Mouse (Mus musculus) brown adipose tissue, adult 24 weeks (tissue): ENCODE measurements around the gene Trappc12. TPM values are rescaled to one million over a fixed set of nuclear protein-coding genes. Genes with fewer than 3 reads are reported as not detected.
"Not testable (repeated sequence)": the region's sequence is repeated elsewhere in the genome, so short reads cannot be mapped to it uniquely, and the experiment has no call there.

ENCODE experiments used
- H3K27ac ChIP-seq: fragments of 200-500 bp; replicated peaks from 2 replicates; pipeline ENCODE4 v1.5.1; 2012; ENCODE audit warnings: low read depth, mild to moderate bottlenecking, low read length
- H3K4me1 ChIP-seq: fragments of 200-500 bp; 2 replicates; pipeline ENCODE4 v1.6.1; 2012; ENCODE audit warnings: low read length, mixed read lengths; ENCODE audit not compliant: control insufficient read depth, insufficient read depth, insufficient read length
- H3K4me3 ChIP-seq: fragments of 200-500 bp; 2 replicates; pipeline ENCODE4 v1.5.1; 2012; ENCODE audit warnings: low read depth, mild to moderate bottlenecking, low read length, moderate library complexity; ENCODE audit not compliant: insufficient read depth
- polyA plus RNA-seq: library from polyadenylated mRNA; stranded (reverse); fragments of >200 nt; gene quantifications from 2 replicates; pipeline ENCODE4 v1.2.4, GENCODE M21; 2012; ENCODE audit not compliant: missing spikeins, insufficient read depth, insufficient read length

Gene Trappc12
- polyA plus RNA-seq, 1 experiment: 17.6 TPM

DNA sequence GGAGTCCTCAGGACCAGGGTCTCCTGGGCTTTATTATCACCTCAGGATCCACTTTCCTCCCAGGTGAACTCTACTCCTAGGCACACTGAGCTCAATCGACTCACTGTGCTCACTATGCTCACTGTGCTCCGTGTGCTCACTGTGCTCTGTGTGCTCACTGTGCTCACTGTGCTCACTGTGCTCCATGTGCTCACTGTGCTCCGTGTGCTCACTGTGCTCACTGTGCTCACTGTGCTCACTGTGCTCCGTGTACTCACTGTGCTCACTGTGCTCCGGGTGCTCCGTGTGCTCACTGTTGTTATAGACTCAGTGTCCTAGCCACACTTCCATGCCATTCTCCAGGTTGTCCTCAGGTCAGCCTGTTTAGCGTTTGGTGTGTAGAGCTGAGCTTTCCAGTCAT lies 19.7 kb upstream of the Trappc12 start:
- no peak overlapping the region for H3K27ac ChIP-seq
- H3K4me3 ChIP-seq: no peak overlapping the region
- H3K4me1 ChIP-seq: no peaks in the 10 kb centered on the region

- H3K27ac ChIP-seq: no peak overlapping the region
- H3K4me3 ChIP-seq: no peak overlapping the region
- H3K4me1 ChIP-seq: no peaks in the 10 kb centered on the region
These were observed 5.7 kb upstream of the Trappc12 start for GRCm38 (mm10) chr12:28756019-28756418.

DNA sequence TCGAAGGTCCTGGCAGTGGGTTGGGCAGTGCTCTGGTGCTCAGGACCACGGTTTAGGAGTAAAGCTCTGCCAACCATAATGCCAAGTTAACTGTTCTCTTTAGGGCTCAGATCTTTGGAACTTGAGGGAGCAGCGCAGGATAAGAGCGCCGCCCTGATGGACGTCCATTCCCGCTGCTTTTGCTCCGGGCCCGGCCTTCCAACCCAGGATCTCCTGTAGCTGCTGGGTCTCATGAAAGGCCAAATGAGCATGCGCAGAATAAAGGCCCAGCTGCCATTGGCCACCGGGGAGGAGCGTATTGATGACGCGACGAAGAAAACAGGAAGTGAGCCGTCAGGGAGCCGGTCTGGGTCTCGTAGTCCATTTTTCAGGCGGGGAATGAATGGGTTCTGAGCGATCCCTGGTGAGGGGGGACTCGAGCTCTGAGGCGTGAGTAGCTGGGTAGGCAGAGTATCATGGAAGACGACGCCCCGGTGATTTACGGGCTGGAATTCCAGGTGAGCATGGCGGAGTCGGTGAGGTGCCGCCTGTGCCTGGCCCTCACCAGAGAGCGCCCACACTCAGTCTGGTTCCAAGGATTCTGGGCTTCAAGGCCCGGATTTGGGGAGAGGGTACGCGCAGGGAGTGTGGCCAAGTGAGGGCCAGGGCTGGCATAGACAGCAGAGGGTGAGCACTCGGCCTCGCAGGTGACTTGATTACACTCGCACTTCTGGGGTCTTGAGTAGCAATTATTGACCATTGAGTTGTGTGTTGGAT lies 1.4 kb upstream of the Trappc12 start, which contains the start of gene Eipr1:
TSS of gene Eipr1 (plus strand) at position 296 of the 756 bp plus-strand sequence.
- H3K4me3 ChIP-seq: peak within 1 kb of the TSS; percentile 72
- peak within 1 kb of the TSS; percentile 51; the same call in 1 of the 2 replicates for H3K27ac ChIP-seq
- H3K4me1 ChIP-seq: peaks cover 5% of the 10 kb centered on the region; the same call in 1 of the 2 replicates

DNA sequence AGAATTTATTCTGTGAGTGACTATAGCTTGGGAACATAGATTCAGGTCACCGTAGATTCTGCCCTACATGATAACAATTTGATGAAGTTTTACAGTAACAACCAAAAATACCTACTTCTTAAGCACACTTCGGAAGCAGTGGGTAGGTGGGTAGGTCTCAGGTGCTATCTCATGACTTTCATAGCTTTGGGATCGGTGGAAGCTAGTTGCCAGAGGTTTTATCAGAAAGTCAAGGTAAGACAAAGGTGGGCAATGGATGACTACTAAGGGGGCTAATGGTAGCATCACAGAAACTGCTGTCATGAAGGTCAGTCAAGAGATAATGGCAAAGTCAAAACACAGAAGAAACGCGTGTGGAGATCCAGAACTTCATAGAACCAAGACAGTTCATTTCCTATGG lies 604 bp upstream of the Trappc12 start:
- peaks cover 5% of the 10 kb centered on the region; the same call in 1 of the 2 replicates for H3K4me1 ChIP-seq
- no peak overlapping the region for H3K27ac ChIP-seq
- peak overlapping the region; percentile 72; the same call in 1 of the 2 replicates for H3K4me3 ChIP-seq

DNA sequence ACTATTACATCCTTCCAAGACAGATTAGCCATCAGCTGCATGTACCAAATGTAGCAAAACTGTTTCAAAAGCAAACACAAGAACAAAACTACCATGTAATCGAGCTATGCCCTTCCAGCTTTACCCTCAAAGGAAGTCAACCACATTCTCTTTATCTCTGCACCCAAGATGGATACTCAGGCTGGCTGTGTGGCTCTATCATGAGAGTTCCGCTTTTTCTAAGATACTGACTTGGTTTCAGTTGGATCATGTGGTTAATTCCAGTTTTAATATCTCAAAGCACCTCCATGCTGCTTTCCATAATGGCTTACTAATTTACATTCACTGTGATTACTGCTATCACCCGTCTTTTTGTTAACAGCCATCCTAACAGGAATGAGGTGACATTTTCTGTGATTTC lies 6.9 kb downstream of the Trappc12 start:
- no peaks in the 10 kb centered on the region for H3K4me1 ChIP-seq
- no peak overlapping the region for H3K4me3 ChIP-seq
- no peak overlapping the region for H3K27ac ChIP-seq

DNA sequence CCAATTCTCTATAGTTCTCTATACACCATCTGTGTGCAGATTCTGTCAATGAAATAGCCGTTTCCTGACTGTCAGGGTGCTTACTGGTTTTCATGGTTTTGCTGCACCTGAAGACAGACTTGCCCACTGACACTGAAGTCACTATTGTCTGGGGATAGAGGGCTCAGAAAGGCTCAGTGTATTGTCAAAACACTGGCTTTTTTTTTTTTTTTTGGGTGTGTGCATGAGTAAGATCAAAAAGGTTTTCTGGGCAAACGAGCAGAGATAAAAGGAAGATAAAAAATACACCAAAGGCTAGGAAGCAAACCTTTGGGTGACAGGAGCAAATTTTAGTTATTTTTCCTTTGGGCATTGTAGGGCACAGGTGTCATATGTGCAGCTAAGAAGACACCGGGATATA lies 15.0 kb downstream of the Trappc12 start:
- H3K4me3 ChIP-seq: no peak overlapping the region
- H3K4me1 ChIP-seq: no peaks in the 10 kb centered on the region
- H3K27ac ChIP-seq: no peak overlapping the region

- Histone ChIP-seq H3K4me3 (no peak overlapping the region), H3K4me1 (no peaks in the 10 kb centered on the region), H3K27ac (no peak overlapping the region)
These were observed 16.0 kb downstream of the Trappc12 start for GRCm38 (mm10) chr12:28734271-28734670.

GRCm38 (mm10) chr12:28733520-28734245 lies 16.6 kb downstream of the Trappc12 start:
- H3K27ac ChIP-seq, H3K4me3 ChIP-seq, H3K4me1 ChIP-seq: not testable (repeated sequence)

DNA sequence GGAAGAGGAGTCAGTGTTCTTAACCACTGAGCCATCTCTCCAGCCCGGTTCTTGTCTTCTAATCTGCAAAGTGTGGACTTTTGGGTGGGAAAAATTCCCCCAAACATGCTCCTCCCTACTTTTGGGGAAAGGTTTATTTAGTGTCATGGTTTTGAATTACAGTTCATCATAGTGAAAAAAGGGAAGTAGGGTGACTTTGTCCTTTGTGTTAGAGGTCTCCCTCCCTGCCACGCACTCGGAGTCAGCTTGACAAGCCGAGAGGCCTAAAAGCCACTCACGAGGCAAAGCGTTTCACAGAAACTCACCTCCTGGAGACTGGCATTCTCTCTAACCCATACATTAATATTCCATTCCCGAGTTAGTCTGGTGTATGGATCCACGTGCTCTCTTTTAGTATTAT lies 17.6 kb downstream of the Trappc12 start:
- Histone ChIP-seq H3K4me3 (no peak overlapping the region), H3K4me1 (no peaks in the 10 kb centered on the region), H3K27ac (no peak overlapping the region)

DNA sequence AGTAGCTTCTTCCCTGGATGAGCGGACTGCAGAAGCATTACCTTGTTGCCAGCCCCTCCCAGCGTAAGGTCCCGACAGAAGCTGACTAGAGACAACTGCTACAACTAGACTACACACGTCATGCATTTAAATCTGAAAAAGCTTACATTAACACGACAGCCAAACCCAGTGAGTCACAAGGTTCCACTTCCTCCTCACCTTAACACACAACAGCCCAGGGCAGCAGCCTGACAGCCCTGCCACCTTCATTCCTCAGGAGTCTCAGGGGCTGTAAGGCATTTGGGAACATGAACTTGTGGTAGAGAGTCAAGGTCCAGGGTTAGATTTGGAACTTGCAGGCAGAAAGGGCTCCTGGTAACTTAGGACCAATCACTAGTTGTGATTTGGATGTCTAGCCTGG lies 23.2 kb downstream of the Trappc12 start:
- no peak overlapping the region for H3K4me3 ChIP-seq
- no peak overlapping the region for H3K27ac ChIP-seq
- H3K4me1 ChIP-seq: no peaks in the 10 kb centered on the region

DNA sequence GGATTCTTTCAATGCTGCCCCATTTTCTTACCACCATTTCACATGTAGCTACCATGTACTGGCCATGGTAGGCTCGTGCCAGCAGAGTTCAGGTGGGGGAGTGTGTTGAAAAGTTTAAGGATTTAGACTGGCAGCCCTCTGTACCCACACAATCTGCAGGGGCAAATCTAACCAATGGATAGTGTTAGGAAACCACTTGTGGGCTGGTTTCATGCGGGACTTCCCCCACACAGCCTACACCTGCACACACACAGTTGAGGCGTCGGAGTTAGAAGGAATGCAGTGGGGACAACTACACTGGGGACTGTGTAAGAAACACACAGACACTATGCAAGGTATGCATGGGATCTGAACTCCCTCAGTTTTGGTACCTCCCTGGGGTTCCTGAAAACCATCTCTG lies 24.1 kb downstream of the Trappc12 start:
- Histone ChIP-seq H3K4me1 (no peaks in the 10 kb centered on the region), H3K27ac (no peak overlapping the region), H3K4me3 (no peak overlapping the region)

GRCm38 (mm10) chr12:28724366-28724765 lies 25.9 kb downstream of the Trappc12 start:
- Histone ChIP-seq H3K4me1 (no peaks in the 10 kb centered on the region), H3K27ac (no peak overlapping the region), H3K4me3 (no peak overlapping the region)

DNA sequence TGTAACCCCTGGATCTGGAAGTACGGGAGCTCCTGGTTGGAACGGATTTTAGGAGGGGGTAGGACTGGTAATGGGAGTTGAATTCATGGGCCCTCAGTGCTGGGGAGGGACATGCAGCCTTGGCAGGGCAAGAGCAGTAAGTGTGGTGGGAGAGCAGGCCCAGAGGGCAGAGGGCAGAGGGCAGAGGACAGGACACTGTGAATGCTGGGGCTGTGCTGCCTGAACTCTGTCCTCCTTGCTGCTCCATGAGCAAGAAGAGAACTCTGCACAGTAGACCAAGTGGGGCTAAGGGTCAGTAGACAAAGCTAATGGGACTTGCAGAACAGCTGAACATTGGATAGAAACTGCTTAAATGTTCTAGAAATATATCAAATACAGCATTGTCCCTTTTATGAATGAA lies 32.2 kb downstream of the Trappc12 start:
- no peak overlapping the region for H3K4me3 ChIP-seq
- no peak overlapping the region for H3K27ac ChIP-seq
- no peaks in the 10 kb centered on the region; the same call in 1 of the 2 replicates for H3K4me1 ChIP-seq

GRCm38 (mm10) chr12:28717066-28717465 lies 33.2 kb downstream of the Trappc12 start:
- H3K27ac ChIP-seq: no peak overlapping the region
- H3K4me3 ChIP-seq: no peak overlapping the region
- no peaks in the 10 kb centered on the region; the same call in 1 of the 2 replicates for H3K4me1 ChIP-seq

DNA sequence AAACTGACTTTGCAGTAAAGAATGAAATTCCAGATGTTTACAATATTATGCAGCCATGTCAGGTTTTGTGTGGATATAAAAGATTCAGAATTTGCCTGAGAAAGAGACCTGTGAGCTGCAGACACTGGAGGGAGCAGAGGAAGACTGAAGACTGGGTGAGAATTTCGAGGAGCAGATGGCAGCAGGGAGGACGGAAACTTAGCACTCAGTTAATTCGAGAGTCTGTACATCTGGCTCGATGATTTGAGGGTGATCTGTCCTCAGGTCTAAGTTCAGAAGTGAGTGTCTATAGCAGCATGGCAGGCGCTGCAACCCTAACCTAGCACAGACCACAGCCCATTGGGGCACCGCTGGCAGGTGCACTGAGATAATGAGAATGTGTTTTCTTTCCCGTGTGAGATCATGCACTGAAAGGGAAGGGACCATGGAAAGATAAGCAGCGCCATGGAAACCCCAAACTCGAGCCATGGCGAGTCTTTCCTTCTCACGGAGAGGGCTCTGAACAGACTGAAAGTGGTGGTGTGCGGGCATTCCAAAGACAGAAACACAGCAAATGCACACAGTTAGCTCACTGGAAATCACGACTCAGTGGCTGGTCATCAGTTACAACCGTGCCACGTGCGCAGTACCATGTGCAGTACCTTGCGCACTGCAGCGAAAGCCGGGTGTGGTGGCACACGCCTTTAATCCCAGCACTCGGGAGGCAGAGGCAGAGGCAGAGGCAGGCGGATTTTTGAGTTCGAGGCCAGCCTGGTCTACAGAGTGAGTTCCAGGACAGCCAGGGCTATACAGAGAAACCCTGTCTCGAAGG lies 35.2 kb downstream of the Trappc12 start:
- no peak overlapping the region for H3K27ac ChIP-seq
- H3K4me1 ChIP-seq: no peaks in the 10 kb centered on the region; the same call in 1 of the 2 replicates
- no peak overlapping the region for H3K4me3 ChIP-seq
